In the genomic region with DNA sequence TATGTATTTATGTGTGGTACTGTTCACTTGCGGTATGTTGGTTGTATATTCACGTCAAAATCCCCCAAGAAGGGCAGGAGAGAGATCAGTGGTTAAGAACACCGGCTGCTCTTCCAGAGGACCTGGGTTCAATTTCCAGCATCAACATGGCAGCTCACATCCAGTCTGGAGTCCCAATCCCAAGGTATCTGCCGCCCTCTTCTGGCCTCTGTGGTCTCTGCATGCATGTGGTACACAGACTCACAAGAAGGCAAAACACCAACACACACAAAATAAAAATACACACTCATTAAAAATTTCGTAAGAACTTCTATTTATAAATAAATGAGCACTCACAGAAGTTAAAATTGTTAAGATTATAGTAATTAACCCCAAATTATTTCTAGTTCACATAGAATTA, we compare ENCODE assay signal across 11 mouse cellular contexts. TPM values are rescaled to one million over a fixed set of nuclear protein-coding genes. Genes with fewer than 3 reads are reported as not detected.
A peak's percentile ranks its signal among the peaks of the same experiment; 100 is the strongest.
DNase-seq lines count a peak whose midpoint lies in the region; TF ChIP-seq lines count a peak whose summit lies in the region.
"Had no signal": no experiment of that assay in that cellular context is flagged by ENCODE, and none has a peak within 500 bp of the region (broad histone marks: within the 10 kb centered on the region; RNA-seq: fewer than 3 reads in every experiment).

No protein-coding gene starts in this region.

- no peak overlapping the region for H3K27ac ChIP-seq in small intestine, adult 2 months (ENCODE audit: insufficient read depth, low read depth, low read length)
- H3K27ac ChIP-seq: neural tube, embryonic 13.5 days had no signal

- no peaks in the 10 kb centered on the region; the same call in 1 of the 2 replicates for H3K27me3 ChIP-seq in small intestine, adult 2 months (ENCODE audit: control insufficient read depth, insufficient read depth, low read length)

- H3K36me3 ChIP-seq in small intestine, adult 2 months (ENCODE audit: control insufficient read depth, insufficient read depth, low read length) = no peaks in the 10 kb centered on the region
- H3K36me3 ChIP-seq: neural tube, embryonic 13.5 days had no signal

- 73% methylated on average over 5 of the region's 5 CpGs for WGBS in small intestine, adult 2 months

- H3K4me1 ChIP-seq in small intestine, adult 2 months (ENCODE audit: control insufficient read depth, insufficient read depth, insufficient read length, low read length) = no peaks in the 10 kb centered on the region
- H3K4me1 ChIP-seq: neural tube, embryonic 13.5 days had no signal

- TF ChIP-seq CTCF in small intestine, adult 2 months (IDR thresholded peaks at IDR 0.05; ENCODE audit: extremely low read depth, insufficient read length, insufficient replicate concordance, low read depth, low read length) = peak; percentile 50; the same call in 1 of the 2 replicates

- TF ChIP-seq POLR2A in small intestine, adult 2 months (IDR thresholded peaks at IDR 0.05; ENCODE audit: low read depth, low read length) = no peak

- DNase-seq in adrenal gland, postnatal 25 days = peak; percentile 9
- no peak for DNase-seq in adrenal gland, adult 2 months
- peak; percentile 52 to 54 for DNase-seq in kidney, postnatal 4 days
- DNase-seq in kidney, adult 11 months = no peak
- DNase-seq in c-Kit-negative CD71-positive TER-119-positive erythroid progenitor cells, embryonic 14.5 days (ENCODE audit: low read depth, low spot score) = peak; percentile 5
- no peak for DNase-seq in frontal cortex, postnatal 14 days (ENCODE audit: low spot score in 2 of 2)
- DNase-seq in left cerebral cortex, adult 11 months (ENCODE audit: low spot score) = no peak
- DNase-seq: cerebellum, adult 8-10 months had no signal

- H3K4me3 ChIP-seq in small intestine, adult 2 months (ENCODE audit: low read depth, low read length) = no peak overlapping the region
- H3K4me3 ChIP-seq: neural tube, embryonic 13.5 days had no signal

RNA-seq across cellular contexts. Expression of a gene that starts 5.9 kb away (rescaled TPM):
- total RNA-seq in adrenal gland, postnatal 25 days (2021) = 0.33 TPM in 1 of 2 replicates, not detected in the other
- total RNA-seq in adrenal gland, adult 2 months (2021) = under 1 TPM; 0.23 to 0.35 TPM
- polyA plus RNA-seq in adrenal gland, adult 2 months (2012; rRNA removed) = 0.19 and 0.52 TPM in 2 replicates
- not detected in 2 replicates for polyA plus RNA-seq in small intestine, adult 2 months (2012; rRNA removed)

RNA-seq across cellular contexts. Expression of a gene that starts 11.3 kb away (rescaled TPM):
- not detected in 2 replicates for total RNA-seq in adrenal gland, postnatal 25 days (2021)
- total RNA-seq in adrenal gland, adult 2 months (2021) = under 1 TPM; 0.14 to 0.46 TPM
- 0.47 and 1.0 TPM in 2 replicates for polyA plus RNA-seq in adrenal gland, adult 2 months (2012; rRNA removed)
- polyA plus RNA-seq in small intestine, adult 2 months (2012; rRNA removed) = not detected in 2 replicates

RNA-seq across cellular contexts. Expression of a gene that starts 24.5 kb away (rescaled TPM):
- not detected in 2 replicates for total RNA-seq in adrenal gland, postnatal 25 days (2021)
- not detected for total RNA-seq in adrenal gland, adult 2 months (2021)
- polyA plus RNA-seq in adrenal gland, adult 2 months (2012; rRNA removed) = not detected in 2 replicates
- polyA plus RNA-seq in small intestine, adult 2 months (2012; rRNA removed) = not detected in 2 replicates
- polyA plus RNA-seq: frontal cortex, adult 2 months; neural tube, embryonic 13.5 days had no signal

RNA-seq across cellular contexts. Expression of a gene that starts 25.0 kb away (rescaled TPM):
- 1.5 and 1.7 TPM in 2 replicates for total RNA-seq in adrenal gland, postnatal 25 days (2021)
- 1 to 10 TPM; 2.3 to 3.1 TPM for total RNA-seq in adrenal gland, adult 2 months (2021)
- polyA plus RNA-seq in adrenal gland, adult 2 months (2012; rRNA removed) = 5.0 and 5.6 TPM in 2 replicates
- polyA plus RNA-seq in small intestine, adult 2 months (2012; rRNA removed) = 7.7 and 34.2 TPM in 2 replicates

RNA-seq across cellular contexts. Expression of a gene that starts 37.2 kb away (rescaled TPM):
- total RNA-seq in adrenal gland, postnatal 25 days (2021) = 4.9 and 5.0 TPM in 2 replicates
- total RNA-seq in adrenal gland, adult 2 months (2021) = 1 to 10 TPM; 3.9 to 6.0 TPM
- polyA plus RNA-seq in adrenal gland, adult 2 months (2012; rRNA removed) = 4.6 and 5.6 TPM in 2 replicates
- polyA plus RNA-seq in small intestine, adult 2 months (2012; rRNA removed) = 0.77 and 0.86 TPM in 2 replicates

Comparison
In these comparisons a context has a peak if more than half of its experiments do, and no peak if none do; other contexts are left out.
1. DNase-seq: peak in adrenal gland, postnatal 25 days (single experiment), kidney, postnatal 4 days (2 of 2) and c-Kit-negative CD71-positive TER-119-positive erythroid progenitor cells, embryonic 14.5 days (single experiment); none in adrenal gland, adult 2 months (single experiment), kidney, adult 11 months (single experiment), frontal cortex, postnatal 14 days (0 of 2) and left cerebral cortex, adult 11 months (single experiment).